Mouse (Mus musculus): ENCODE results near the gene B3gat3. TPM values are rescaled to one million over a fixed set of nuclear protein-coding genes. Genes with fewer than 3 reads are reported as not detected.
A peak's percentile ranks its signal among the peaks of the same experiment; 100 is the strongest.

Gene B3gat3
- polyA plus RNA-seq, 1 experiment from 2014 or later = 28.4 TPM

GRCm38 (mm10) chr19:8950190-8950589 lies 30.0 kb downstream of the B3gat3 start:
- 81% methylated on average over 5 of the region's 5 CpGs for WGBS (ENCODE audit: insufficient replicate concordance)
- H3K9me3 ChIP-seq (replicated peaks) = no peaks in the 10 kb centered on the region
- no peak overlapping the region for H3K4me3 ChIP-seq
- H3K4me1 ChIP-seq = peaks cover 66% of the 10 kb centered on the region
- H3K4me2 ChIP-seq = no peak overlapping the region
- H3K27ac ChIP-seq = 0 out of 2 replicates have a peak overlapping the region, but pooled peaks have one; percentile 9
- no peak for ATAC-seq
- no peak overlapping the region for H3K9ac ChIP-seq
- no peaks in the 10 kb centered on the region for H3K27me3 ChIP-seq (replicated peaks)
- peaks cover 77% of the 10 kb centered on the region for H3K36me3 ChIP-seq

GRCm38 (mm10) chr19:8952241-8952640 lies 32.1 kb downstream of the B3gat3 start:
- H3K27me3 ChIP-seq (replicated peaks) = no peaks in the 10 kb centered on the region
- H3K4me2 ChIP-seq = peak overlapping the region; percentile 85
- peaks cover 53% of the 10 kb centered on the region for H3K4me1 ChIP-seq
- peak overlapping the region; percentile 80; the same call in 1 of the 2 replicates for H3K9ac ChIP-seq
- H3K9me3 ChIP-seq (replicated peaks) = no peaks in the 10 kb centered on the region
- H3K4me3 ChIP-seq = no peak overlapping the region
- H3K27ac ChIP-seq = peak overlapping the region; percentile 82
- peaks cover 78% of the 10 kb centered on the region for H3K36me3 ChIP-seq
- no peak for ATAC-seq
- 85% methylated on average over 9 of the region's 9 CpGs for WGBS (ENCODE audit: insufficient replicate concordance)

GRCm38 (mm10) chr19:8953135-8954039 lies 33.2 kb downstream of the B3gat3 start, which contains the start of gene Tut1:
Gene Tut1 (plus strand): TSS chr19:8953847.
- peak within 1 kb of the TSS; percentile 80 for H3K9ac ChIP-seq
- H3K4me1 ChIP-seq = peaks cover 44% of the 10 kb centered on the region
- peak within 1 kb of the TSS; percentile 85 for H3K4me2 ChIP-seq
- peak within 1 kb of the TSS; percentile 81 for H3K4me3 ChIP-seq
- peak; percentile 92 for ATAC-seq
- 1% methylated on average over 46 of the region's 46 CpGs for WGBS (ENCODE audit: insufficient replicate concordance)
- no peaks in the 10 kb centered on the region for H3K27me3 ChIP-seq (replicated peaks)
- peaks cover 77% of the 10 kb centered on the region for H3K36me3 ChIP-seq
- no peaks in the 10 kb centered on the region for H3K9me3 ChIP-seq (replicated peaks)
- peak within 1 kb of the TSS; percentile 82 for H3K27ac ChIP-seq

GRCm38 (mm10) chr19:8954171-8954570 lies 34.0 kb downstream of the B3gat3 start:
- WGBS (ENCODE audit: insufficient replicate concordance) = 3% methylated on average over 9 of the region's 9 CpGs
- ATAC-seq = no peak
- peaks cover 44% of the 10 kb centered on the region for H3K4me1 ChIP-seq
- H3K4me2 ChIP-seq = peak overlapping the region; percentile 85
- H3K9ac ChIP-seq = peak overlapping the region; percentile 80
- peak overlapping the region; percentile 81 for H3K4me3 ChIP-seq
- no peaks in the 10 kb centered on the region for H3K9me3 ChIP-seq (replicated peaks)
- H3K27ac ChIP-seq = peak overlapping the region; percentile 82
- H3K36me3 ChIP-seq = peaks cover 76% of the 10 kb centered on the region
- no peaks in the 10 kb centered on the region for H3K27me3 ChIP-seq (replicated peaks)

- H3K27me3 ChIP-seq (replicated peaks) = no peaks in the 10 kb centered on the region
- peaks cover 89% of the 10 kb centered on the region for H3K36me3 ChIP-seq
- peaks cover 15% of the 10 kb centered on the region for H3K4me1 ChIP-seq
- no peak overlapping the region for H3K4me3 ChIP-seq
- no peaks in the 10 kb centered on the region for H3K9me3 ChIP-seq (replicated peaks)
- 66% methylated on average over 2 of the region's 2 CpGs for WGBS (ENCODE audit: insufficient replicate concordance)
- no peak overlapping the region for H3K9ac ChIP-seq
- no peak overlapping the region for H3K27ac ChIP-seq
- ATAC-seq = no peak
- no peak overlapping the region for H3K4me2 ChIP-seq
Measured at GRCm38 (mm10) chr19:8962256-8962655, 42.1 kb downstream of the B3gat3 start.

- Histone ChIP-seq H3K9ac (no peak overlapping the region; the same call in 1 of the 2 replicates), H3K27ac (0 out of 2 replicates have a peak overlapping the region, but pooled peaks have one; percentile 86), H3K4me1 (peaks cover 38% of the 10 kb centered on the region), H3K4me2 (no peak overlapping the region), H3K36me3 (peaks cover 80% of the 10 kb centered on the region), H3K9me3 (replicated peaks) (no peaks in the 10 kb centered on the region), H3K4me3 (no peak overlapping the region), H3K27me3 (replicated peaks) (no peaks in the 10 kb centered on the region)
- 88% methylated on average over 11 of the region's 11 CpGs for WGBS (ENCODE audit: insufficient replicate concordance)
- no peak for ATAC-seq
Measured at GRCm38 (mm10) chr19:8965075-8965474, 44.9 kb downstream of the B3gat3 start.

GRCm38 (mm10) chr19:8965771-8966170 lies 45.6 kb downstream of the B3gat3 start:
- Histone ChIP-seq H3K27ac (peak overlapping the region; percentile 86), H3K27me3 (replicated peaks) (no peaks in the 10 kb centered on the region), H3K9me3 (replicated peaks) (no peaks in the 10 kb centered on the region), H3K9ac (peak overlapping the region; percentile 70), H3K4me3 (peak overlapping the region; percentile 80; the same call in 1 of the 2 replicates), H3K36me3 (peaks cover 80% of the 10 kb centered on the region), H3K4me2 (peak overlapping the region; percentile 67), H3K4me1 (peaks cover 40% of the 10 kb centered on the region)
- ATAC-seq = no peak
- WGBS (ENCODE audit: insufficient replicate concordance) = 70% methylated on average over 8 of the region's 8 CpGs

- no peak for ATAC-seq
- H3K36me3 ChIP-seq = peaks cover 80% of the 10 kb centered on the region
- peak overlapping the region; percentile 80 for H3K4me3 ChIP-seq
- H3K9me3 ChIP-seq (replicated peaks) = no peaks in the 10 kb centered on the region
- no peaks in the 10 kb centered on the region for H3K27me3 ChIP-seq (replicated peaks)
- H3K4me2 ChIP-seq = peak overlapping the region; percentile 67
- WGBS (ENCODE audit: insufficient replicate concordance) = 41% methylated on average over 5 of the region's 5 CpGs
- H3K4me1 ChIP-seq = peaks cover 42% of the 10 kb centered on the region
- H3K27ac ChIP-seq = peak overlapping the region; percentile 86
- peak overlapping the region; percentile 70 for H3K9ac ChIP-seq
Measured at GRCm38 (mm10) chr19:8966198-8966589, 46.0 kb downstream of the B3gat3 start.

- Histone ChIP-seq H3K36me3 (peaks cover 80% of the 10 kb centered on the region), H3K27ac (peak within 1 kb of the TSS; percentile 86), H3K4me2 (peak within 1 kb of the TSS; percentile 89), H3K4me3 (peak within 1 kb of the TSS; percentile 80), H3K9ac (peak within 1 kb of the TSS; percentile 90), H3K4me1 (peaks cover 47% of the 10 kb centered on the region), H3K27me3 (replicated peaks) (no peaks in the 10 kb centered on the region), H3K9me3 (replicated peaks) (no peaks in the 10 kb centered on the region)
- ATAC-seq = peak; percentile 99
- 1% methylated on average over 52 of the region's 52 CpGs for WGBS (ENCODE audit: insufficient replicate concordance)
Measured at GRCm38 (mm10) chr19:8966590-8967372, 46.6 kb downstream of the B3gat3 start, which contains the start of gene Eef1g. Gene Eef1g (plus strand): TSS chr19:8967041.

GRCm38 (mm10) chr19:8967373-8967743 lies 47.2 kb downstream of the B3gat3 start:
- H3K36me3 ChIP-seq = peaks cover 80% of the 10 kb centered on the region
- WGBS (ENCODE audit: insufficient replicate concordance) = under 1% methylated on average over 8 of the region's 8 CpGs
- H3K9ac ChIP-seq = peak overlapping the region; percentile 90
- peak overlapping the region; percentile 89 for H3K4me2 ChIP-seq
- no peaks in the 10 kb centered on the region for H3K27me3 ChIP-seq (replicated peaks)
- no peaks in the 10 kb centered on the region for H3K9me3 ChIP-seq (replicated peaks)
- peaks cover 51% of the 10 kb centered on the region for H3K4me1 ChIP-seq
- ATAC-seq = no peak
- H3K27ac ChIP-seq = peak overlapping the region; percentile 82
- peak overlapping the region; percentile 80 for H3K4me3 ChIP-seq

GRCm38 (mm10) chr19:8967893-8968292 lies 47.7 kb downstream of the B3gat3 start:
- ATAC-seq = no peak
- Histone ChIP-seq H3K9me3 (replicated peaks) (no peaks in the 10 kb centered on the region), H3K27ac (peak overlapping the region; percentile 82), H3K4me1 (peaks cover 51% of the 10 kb centered on the region), H3K27me3 (replicated peaks) (no peaks in the 10 kb centered on the region), H3K4me2 (peak overlapping the region; percentile 89), H3K36me3 (peaks cover 80% of the 10 kb centered on the region), H3K9ac (peak overlapping the region; percentile 90), H3K4me3 (peak overlapping the region; percentile 80)
- 2% methylated on average over 9 of the region's 9 CpGs for WGBS (ENCODE audit: insufficient replicate concordance)

All from liver, embryonic 12.5 days (tissue).